Mouse (Mus musculus): ENCODE measurements around the gene Tmem132b.

DNA sequence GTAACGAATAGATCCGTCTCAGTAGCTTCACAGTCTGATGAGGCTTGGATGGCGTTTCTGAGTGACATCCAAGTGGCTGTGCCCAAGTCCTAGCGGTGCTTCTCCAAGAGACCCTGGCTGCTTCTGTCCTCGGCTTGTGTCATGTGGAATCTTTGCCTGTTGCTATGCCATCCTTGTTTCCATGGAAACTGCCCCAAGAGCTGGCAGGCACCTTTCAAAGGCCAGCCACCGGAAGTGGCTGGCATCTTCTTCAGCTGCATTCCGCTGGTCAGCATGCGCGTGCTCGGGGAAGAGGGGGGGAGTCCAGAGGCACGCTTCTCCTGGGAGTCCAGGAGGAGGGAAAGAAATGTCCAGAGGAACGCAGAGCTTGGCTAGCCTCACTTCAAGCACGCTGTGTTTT, 144.0 kb downstream of the Tmem132b start:
- no peak for TF ChIP-seq POLR2A (IDR thresholded peaks at IDR 0.05; ENCODE audit: low read depth, low read length)
- TF ChIP-seq ZC3H11A (IDR thresholded peaks at IDR 0.05; ENCODE audit: low read depth, low read length), result no peak
- TF ChIP-seq CTCF (conservative IDR thresholded peaks at IDR 0.05 in 1 of 2, IDR thresholded peaks at IDR 0.05 in 1 of 2; ENCODE audit: low read depth in 2 of 2, low read length in 2 of 2), result no peak
- TF ChIP-seq E2F4 (IDR thresholded peaks at IDR 0.05; ENCODE audit: insufficient replicate concordance, low read depth, low read length), result no peak
- no peak for TF ChIP-seq SMC3 (IDR thresholded peaks at IDR 0.05; ENCODE audit: low read depth, low read length)
- no peak for TF ChIP-seq EP300 (IDR thresholded peaks at IDR 0.05; ENCODE audit: low read length)
- no peak for TF ChIP-seq HCFC1 (IDR thresholded peaks at IDR 0.05; ENCODE audit: low read depth, low read length)
- no peak for TF ChIP-seq RAD21 (IDR thresholded peaks at IDR 0.05; ENCODE audit: low read depth, low read length)
- no peak for TF ChIP-seq CHD1 (IDR thresholded peaks at IDR 0.05; ENCODE audit: low read depth, low read length)
- TF ChIP-seq NELFE (IDR thresholded peaks at IDR 0.05; ENCODE audit: low read depth, low read length), result no peak
- TF ChIP-seq USF1 (IDR thresholded peaks at IDR 0.05; ENCODE audit: low read depth, low read length), result no peak
